Mouse (Mus musculus) lung, postnatal 14 days (tissue): ENCODE results near the gene Prl7a1.

Experiments
- DNase-seq: peaks from one replicate; pipeline ENCODE4 v3.0.0; 2021

Gene Prl7a1

DNA sequence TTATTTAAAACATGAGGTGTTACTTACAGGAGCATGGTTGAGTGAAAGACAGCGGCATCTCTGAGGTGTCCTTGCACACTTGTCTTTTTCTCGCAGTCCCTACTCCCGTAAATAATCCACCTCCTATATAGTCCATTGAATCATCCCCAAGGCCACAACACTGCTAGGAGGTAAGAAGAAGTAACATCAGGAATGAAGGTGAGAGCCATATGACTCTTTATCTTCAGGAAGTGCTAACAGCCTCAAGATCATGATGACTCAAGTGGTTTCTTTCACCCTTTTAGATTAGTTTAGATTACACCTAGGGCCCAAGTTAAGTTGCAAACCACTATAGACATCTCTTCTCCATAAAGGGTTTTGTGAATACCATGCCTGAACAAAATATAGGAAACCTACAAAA lies at the start of gene Prl7a1:
TSS of gene Prl7a1 (minus strand) at position 101 of the 400 bp plus-strand sequence.
- no peak for DNase-seq

DNA sequence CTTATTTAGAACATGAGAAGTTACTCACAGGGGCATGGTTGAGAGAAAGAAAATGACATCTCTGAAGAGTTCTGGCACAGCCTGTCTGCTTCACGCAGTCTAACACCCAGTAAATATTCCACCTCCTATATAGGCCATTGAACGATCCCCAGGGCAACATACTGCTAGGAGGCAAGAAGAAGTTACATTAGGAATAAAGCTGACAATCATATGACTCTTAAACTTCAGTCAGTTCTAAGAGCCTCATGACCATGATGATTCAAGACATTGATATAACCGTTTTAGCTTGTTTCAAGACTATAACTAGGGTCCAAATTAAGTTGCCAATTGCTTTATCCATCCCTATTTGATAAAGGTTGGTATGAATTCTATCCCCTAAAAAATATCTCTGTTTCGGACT lies 25.6 kb upstream of the Prl7a1 start, which contains the start of gene Prl7a2:
TSS of gene Prl7a2 (minus strand) at position 101 of the 400 bp plus-strand sequence.
- DNase-seq, result no peak

DNA sequence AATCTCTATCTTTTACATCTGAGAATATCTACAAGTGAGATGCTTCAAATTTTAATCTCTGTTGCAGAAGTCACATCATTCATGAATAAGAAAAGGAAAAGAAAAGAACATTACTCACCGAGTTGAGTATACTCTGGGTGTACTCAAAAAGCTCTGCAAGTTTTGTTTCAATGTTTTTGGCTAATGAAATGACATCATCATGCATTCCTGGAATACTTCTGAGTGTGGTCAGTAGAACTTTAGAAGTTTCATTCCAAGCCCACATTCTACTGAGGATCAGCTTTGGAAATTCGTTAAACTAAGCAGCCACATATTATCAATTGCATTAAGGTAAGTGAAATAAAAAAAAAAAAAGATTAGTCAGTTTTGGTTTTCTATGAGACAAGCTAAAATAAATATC lies 18.5 kb upstream of the Prl7a1 start:
- DNase-seq, result no peak

DNA sequence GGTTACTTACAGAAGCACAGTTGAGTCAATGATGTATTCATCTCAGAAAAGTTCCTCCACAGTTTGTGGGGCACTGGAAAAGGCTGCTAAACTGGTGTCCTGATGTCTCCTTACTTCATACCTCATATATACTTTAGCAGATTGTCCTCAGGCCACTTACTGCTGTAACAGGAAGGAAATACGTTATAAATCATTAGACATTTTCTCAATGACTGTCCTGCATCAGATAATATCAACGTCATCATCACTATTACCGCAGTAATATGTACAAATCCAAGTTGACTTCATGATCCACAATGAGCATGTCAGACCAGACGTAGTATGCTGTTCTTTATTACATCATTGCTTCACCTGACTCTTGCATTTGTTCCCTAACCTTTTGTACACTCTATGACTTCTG lies 31.8 kb downstream of the Prl7a1 start, which contains the start of gene Prl7b1:
TSS of gene Prl7b1 (minus strand) at position 101 of the 400 bp plus-strand sequence.
- DNase-seq, result no peak
